Mouse (Mus musculus): ENCODE measurements around the gene Apip.

Apip gene

GRCm38 (mm10) chr2:103073219-103073982, at the start of gene Apip, which contains the start of gene Pdhx:
TSS of gene Apip (plus strand) at chr2:103073675.
TSS of gene Pdhx (minus strand) at chr2:103073513.
- DNase-seq (ENCODE audit: low spot score): peak; percentile 97

- no peak for DNase-seq (ENCODE audit: low spot score)
These were observed 35.6 kb upstream of the Apip start for GRCm38 (mm10) chr2:103037831-103038230.

GRCm38 (mm10) chr2:103040896-103041295, 32.6 kb upstream of the Apip start:
- DNase-seq (ENCODE audit: low spot score): no peak

GRCm38 (mm10) chr2:103045286-103045685, 28.2 kb upstream of the Apip start:
- DNase-seq (ENCODE audit: low spot score): no peak

GRCm38 (mm10) chr2:103051937-103052893, 21.3 kb upstream of the Apip start:
- no peak for DNase-seq (ENCODE audit: low spot score)

- no peak for DNase-seq (ENCODE audit: low spot score)
These were observed 17.7 kb upstream of the Apip start for GRCm38 (mm10) chr2:103055820-103056219.

- no peak for DNase-seq (ENCODE audit: low spot score)
These were observed 15.2 kb upstream of the Apip start for GRCm38 (mm10) chr2:103058266-103058665.

GRCm38 (mm10) chr2:103062865-103063264, 10.6 kb upstream of the Apip start:
- DNase-seq (ENCODE audit: low spot score): no peak

GRCm38 (mm10) chr2:103066683-103067551, 6.6 kb upstream of the Apip start:
- no peak for DNase-seq (ENCODE audit: low spot score)

GRCm38 (mm10) chr2:103067552-103068207, 5.8 kb upstream of the Apip start:
- no peak for DNase-seq (ENCODE audit: low spot score)

GRCm38 (mm10) chr2:103068602-103069001, 4.9 kb upstream of the Apip start:
- DNase-seq (ENCODE audit: low spot score): no peak

- no peak for DNase-seq (ENCODE audit: low spot score)
These were observed 3.6 kb upstream of the Apip start for GRCm38 (mm10) chr2:103069752-103070405.

GRCm38 (mm10) chr2:103070586-103070985, 2.9 kb upstream of the Apip start:
- no peak for DNase-seq (ENCODE audit: low spot score)

GRCm38 (mm10) chr2:103081117-103081516, 7.6 kb downstream of the Apip start:
- no peak for DNase-seq (ENCODE audit: low spot score)

GRCm38 (mm10) chr2:103081706-103082105, 8.2 kb downstream of the Apip start:
- no peak for DNase-seq (ENCODE audit: low spot score)

- DNase-seq (ENCODE audit: low spot score): no peak
These were observed 9.4 kb downstream of the Apip start for GRCm38 (mm10) chr2:103082853-103083252.

- no peak for DNase-seq (ENCODE audit: low spot score)
These were observed 11.0 kb downstream of the Apip start for GRCm38 (mm10) chr2:103084451-103084850.

GRCm38 (mm10) chr2:103085633-103086032, 12.2 kb downstream of the Apip start:
- no peak for DNase-seq (ENCODE audit: low spot score)

- peak; percentile 40 for DNase-seq (ENCODE audit: low spot score)
These were observed 13.0 kb downstream of the Apip start for GRCm38 (mm10) chr2:103086432-103086831.

- DNase-seq (ENCODE audit: low spot score): no peak
These were observed 14.6 kb downstream of the Apip start for GRCm38 (mm10) chr2:103088099-103088498.

GRCm38 (mm10) chr2:103089521-103089920, 16.0 kb downstream of the Apip start:
- no peak for DNase-seq (ENCODE audit: low spot score)
